In genomic region chr12:54213230-54213629, GRCm38 (mm10) we compare ENCODE assay signal across 19 mouse cellular contexts.
"Had no signal": no experiment of that assay in that cellular context is flagged by ENCODE, and none has a peak within 500 bp of the region (broad histone marks: within the 10 kb centered on the region; RNA-seq: fewer than 3 reads in every experiment).

No protein-coding gene starts in this region.

- H3K4me1 ChIP-seq: liver, embryonic 15.5 days; midbrain, embryonic 15.5 days had no signal

- H3K9ac ChIP-seq: kidney, embryonic 15.5 days; liver, embryonic 15.5 days; lung, embryonic 15.5 days; midbrain, embryonic 15.5 days; neural tube, embryonic 13.5 days had no signal

- H3K27me3 ChIP-seq: liver, embryonic 15.5 days; lung, embryonic 15.5 days; midbrain, embryonic 15.5 days had no signal

- H3K4me2 ChIP-seq: kidney, embryonic 15.5 days; liver, embryonic 11.5 days; liver, embryonic 15.5 days; lung, embryonic 15.5 days; midbrain, embryonic 11.5 days; midbrain, embryonic 15.5 days; neural tube, embryonic 13.5 days had no signal

- ATAC-seq: midbrain, embryonic 15.5 days had no signal

- H3K36me3 ChIP-seq: kidney, embryonic 15.5 days; liver, embryonic 15.5 days; lung, embryonic 15.5 days; midbrain, embryonic 15.5 days; neural tube, embryonic 13.5 days had no signal

- H3K9me3 ChIP-seq: kidney, embryonic 15.5 days; liver, embryonic 15.5 days; lung, embryonic 15.5 days; midbrain, embryonic 15.5 days; neural tube, embryonic 13.5 days had no signal

- H3K4me3 ChIP-seq: kidney, embryonic 15.5 days; liver, embryonic 15.5 days; lung, embryonic 15.5 days; midbrain, embryonic 15.5 days; neural tube, embryonic 13.5 days had no signal

- H3K27ac ChIP-seq: kidney, embryonic 15.5 days; liver, embryonic 15.5 days; lung, embryonic 15.5 days; macrophage; midbrain, embryonic 15.5 days; neural tube, embryonic 13.5 days had no signal

- DNase-seq: kidney, adult 11 months; kidney, adult 8-10 months; kidney, postnatal 10 days; kidney, postnatal 36 days; lung, adult 18-20 months; lung, postnatal 14 days; retina, postnatal 1 day; right cerebral cortex, postnatal 25 days; thymus, adult 2 months; thymus, postnatal 14 days; thymus, postnatal 4 days had no signal
